Mouse (Mus musculus): ENCODE data around the gene Gbf1.

The Gbf1 gene

GRCm38 (mm10) chr19:46303251-46304215 lies 151.2 kb downstream of the Gbf1 start:
- no peak for DNase-seq

GRCm38 (mm10) chr19:46304216-46304841 lies 152.0 kb downstream of the Gbf1 start, which contains the start of gene Nfkb2:
Nfkb2 (plus strand) TSS chr19:46304320.
- peak; percentile 75 for DNase-seq

GRCm38 (mm10) chr19:46304908-46305333 lies 152.6 kb downstream of the Gbf1 start:
- DNase-seq: no peak

- no peak for DNase-seq
Measured at GRCm38 (mm10) chr19:46305432-46306267, 153.3 kb downstream of the Gbf1 start.

- no peak for DNase-seq
Measured at GRCm38 (mm10) chr19:46306268-46306610, 153.9 kb downstream of the Gbf1 start.

GRCm38 (mm10) chr19:46306751-46307289 lies 154.5 kb downstream of the Gbf1 start:
- no peak for DNase-seq

GRCm38 (mm10) chr19:46307781-46308180 lies 155.5 kb downstream of the Gbf1 start:
- peak; percentile 20 for DNase-seq

- DNase-seq: peak; percentile 36
Measured at GRCm38 (mm10) chr19:46308303-46308702, 156.0 kb downstream of the Gbf1 start.

GRCm38 (mm10) chr19:46308706-46309435 lies 156.6 kb downstream of the Gbf1 start:
- peak; percentile 86 for DNase-seq

GRCm38 (mm10) chr19:46309651-46310305 lies 157.5 kb downstream of the Gbf1 start:
- DNase-seq: peak; percentile 29

- peak; percentile 21 for DNase-seq
Measured at GRCm38 (mm10) chr19:46310312-46310865, 158.1 kb downstream of the Gbf1 start.

- DNase-seq: peak; percentile 15
Measured at GRCm38 (mm10) chr19:46311341-46311740, 159.0 kb downstream of the Gbf1 start.

- DNase-seq: peak; percentile 16
Measured at GRCm38 (mm10) chr19:46312566-46312965, 160.3 kb downstream of the Gbf1 start.

GRCm38 (mm10) chr19:46313116-46313515 lies 160.8 kb downstream of the Gbf1 start:
- DNase-seq: no peak

GRCm38 (mm10) chr19:46313591-46313990 lies 161.3 kb downstream of the Gbf1 start:
- peak; percentile 11 for DNase-seq

GRCm38 (mm10) chr19:46314151-46314601 lies 161.9 kb downstream of the Gbf1 start:
- DNase-seq: peak; percentile 39

- peak; percentile 12 for DNase-seq
Measured at GRCm38 (mm10) chr19:46314872-46315742, 162.8 kb downstream of the Gbf1 start.

GRCm38 (mm10) chr19:46315752-46316610 lies 163.7 kb downstream of the Gbf1 start:
- DNase-seq: peak; percentile 16

Data from cerebellum, adult 11 months (tissue).